Mouse (Mus musculus): Measurements from ENCODE around the gene Grin3b.
"Not testable (repeated sequence)": the region's sequence is repeated elsewhere in the genome, so short reads cannot be mapped to it uniquely, and the experiment has no call there.

The Grin3b gene

DNA sequence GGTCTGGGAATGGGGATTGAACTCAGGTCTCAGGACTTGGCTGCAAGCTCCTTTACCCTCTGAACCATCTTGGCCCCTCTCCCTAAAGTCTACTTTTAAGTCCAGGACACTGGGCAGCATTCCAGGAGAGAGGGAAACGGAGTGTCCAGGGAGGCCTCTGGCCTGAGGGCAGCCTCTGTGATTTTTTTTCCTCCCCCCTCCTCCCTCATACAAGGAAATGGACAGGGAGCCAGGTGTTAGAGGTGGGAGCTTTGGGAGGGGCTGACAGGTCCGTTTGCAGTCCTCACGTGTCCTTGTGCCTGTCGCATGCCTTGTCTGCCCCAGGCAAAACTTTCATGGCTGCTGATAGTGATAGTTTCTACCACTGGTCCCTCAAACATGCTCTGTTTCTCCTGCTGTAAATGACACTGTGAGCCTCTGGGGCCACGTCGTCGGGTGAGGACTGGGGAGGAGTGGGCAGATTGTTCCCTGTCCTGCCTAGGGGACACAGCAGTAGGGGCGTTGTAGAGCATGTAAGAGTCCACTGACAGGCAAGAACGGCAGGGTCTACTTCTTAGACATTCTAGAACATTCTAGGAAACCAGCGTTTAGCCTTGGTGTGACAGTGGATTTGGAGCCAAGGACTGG, 34.1 kb upstream of the Grin3b start:
- DNase-seq (ENCODE audit: low spot score in 2 of 2): no peak

DNA sequence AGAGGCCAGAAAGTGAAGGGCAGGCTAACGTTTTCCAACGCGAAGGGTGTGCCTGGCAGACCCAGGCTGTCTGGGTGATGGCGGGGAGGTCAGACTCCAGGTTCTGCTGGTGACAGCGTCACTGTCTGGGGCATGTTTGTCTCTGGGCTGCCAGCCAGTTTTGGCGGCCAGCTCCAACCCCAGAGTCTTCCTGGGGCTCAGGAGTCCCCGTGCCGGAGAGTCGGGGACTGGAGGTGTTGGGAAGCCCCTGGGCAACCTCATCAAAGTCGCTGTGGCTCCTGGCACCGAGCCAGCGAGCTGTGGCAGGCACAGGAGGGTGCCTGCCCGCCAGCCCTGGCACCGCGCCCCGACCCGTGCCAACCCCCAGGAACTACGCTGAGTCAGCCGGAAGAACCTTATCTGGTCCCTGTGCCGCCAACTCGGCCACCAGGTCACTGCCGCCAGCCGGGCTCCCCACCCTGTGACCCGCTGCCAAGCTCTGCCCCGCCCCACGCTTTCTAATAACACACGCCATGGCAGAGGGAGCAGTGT, 33.5 kb upstream of the Grin3b start:
- peak; percentile 82 to 84 for DNase-seq (ENCODE audit: low spot score in 2 of 2)

DNA sequence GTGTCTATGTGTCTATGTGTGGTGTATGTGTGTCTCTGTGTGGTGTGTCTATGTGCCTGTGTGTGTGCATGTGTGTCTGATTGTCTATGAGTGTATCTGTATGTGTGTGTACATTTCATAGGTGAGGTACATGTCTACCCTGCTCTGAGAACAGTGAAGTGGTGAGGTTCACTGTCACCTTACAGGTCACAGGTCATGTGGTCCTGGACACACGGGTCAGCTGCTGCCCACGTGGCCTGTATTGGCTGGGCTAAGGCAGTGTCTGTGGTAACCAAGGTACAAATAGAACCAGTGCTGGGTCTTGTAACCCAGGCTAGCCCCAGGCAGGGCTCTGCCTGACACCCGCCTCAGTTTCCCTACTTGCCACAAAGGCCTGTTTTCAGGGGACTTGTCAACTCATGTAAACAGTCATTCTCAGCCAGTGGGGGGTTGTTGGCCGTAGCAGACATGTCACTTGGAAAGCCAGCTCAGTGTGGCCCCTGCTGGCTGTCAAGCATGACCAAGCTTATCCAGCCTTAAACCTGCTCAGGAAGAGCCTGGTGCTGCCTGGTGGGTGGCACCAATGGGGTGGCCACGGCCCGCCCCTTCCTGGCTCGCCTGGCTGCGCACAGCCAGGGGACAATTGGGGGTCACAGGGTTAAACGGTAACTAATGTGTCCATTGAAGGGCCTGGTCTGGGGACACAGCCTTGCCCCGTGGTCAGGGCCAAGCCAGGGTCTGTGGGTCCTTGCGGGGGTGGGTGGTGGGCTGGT, 32.6 kb upstream of the Grin3b start:
- no peak for DNase-seq (ENCODE audit: low spot score in 2 of 2)

DNA sequence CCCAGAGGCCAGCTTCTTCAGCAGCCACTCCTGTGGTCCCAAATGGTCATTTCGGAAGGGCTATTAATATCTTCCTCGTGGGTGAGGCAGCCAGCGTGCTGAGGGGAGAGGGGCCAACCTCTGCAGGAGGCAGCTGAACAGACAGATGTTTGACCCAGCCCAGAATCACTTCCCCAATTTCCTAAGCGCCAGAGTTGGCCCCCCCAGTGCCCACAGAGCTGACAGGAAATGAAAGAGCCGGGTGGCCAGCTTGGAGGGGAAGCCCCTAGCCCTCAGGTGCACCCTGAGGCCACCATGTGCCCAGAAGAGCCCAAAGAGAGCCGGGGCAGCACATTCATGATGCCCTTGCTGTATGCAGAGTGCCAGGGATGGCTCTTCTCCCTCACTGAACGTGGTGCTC, 29.8 kb upstream of the Grin3b start:
- DNase-seq (ENCODE audit: low spot score in 2 of 2): peak; percentile 55 to 69

DNA sequence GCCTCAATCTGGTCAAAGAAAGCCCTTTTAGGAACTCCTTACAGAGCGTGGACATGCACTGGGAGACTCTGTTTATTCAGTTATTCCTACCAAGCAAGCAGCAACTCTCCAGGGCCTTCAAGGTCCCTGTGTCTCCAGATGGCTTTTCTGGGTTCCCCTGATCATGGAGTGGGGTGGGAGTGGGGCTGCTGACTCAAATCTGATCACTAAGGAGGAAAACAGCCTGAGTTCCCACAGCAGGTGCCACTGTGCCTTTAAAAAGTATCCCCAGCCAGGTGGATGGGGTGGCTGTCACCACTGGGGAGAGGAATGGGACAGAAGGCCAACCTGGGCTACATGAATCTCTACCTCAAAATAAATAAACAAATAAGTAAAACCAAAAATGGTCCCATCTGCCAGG, 27.5 kb upstream of the Grin3b start:
- no peak for DNase-seq (ENCODE audit: low spot score in 2 of 2)

DNA sequence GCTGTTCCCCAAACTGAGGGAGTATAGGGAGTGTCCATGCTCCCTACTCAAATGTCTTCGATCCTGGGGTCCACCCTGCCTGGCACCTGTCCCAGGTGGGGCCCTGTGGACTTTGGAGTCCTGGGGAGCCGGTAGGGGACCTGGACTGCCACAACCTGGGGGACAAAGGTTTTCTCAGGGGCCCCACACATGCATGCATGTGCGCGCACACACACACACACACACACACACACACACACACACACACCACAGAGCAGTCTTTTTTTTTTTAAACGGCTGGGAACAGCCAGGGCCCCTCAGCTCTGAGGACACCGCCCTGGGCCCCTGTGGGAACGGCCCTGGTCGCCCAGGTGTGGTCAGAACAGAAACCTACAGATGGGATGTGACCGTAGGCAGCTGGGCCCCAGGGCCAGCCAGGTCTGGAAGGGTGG, 27.0 kb upstream of the Grin3b start:
- DNase-seq (ENCODE audit: low spot score in 2 of 2): no peak

DNA sequence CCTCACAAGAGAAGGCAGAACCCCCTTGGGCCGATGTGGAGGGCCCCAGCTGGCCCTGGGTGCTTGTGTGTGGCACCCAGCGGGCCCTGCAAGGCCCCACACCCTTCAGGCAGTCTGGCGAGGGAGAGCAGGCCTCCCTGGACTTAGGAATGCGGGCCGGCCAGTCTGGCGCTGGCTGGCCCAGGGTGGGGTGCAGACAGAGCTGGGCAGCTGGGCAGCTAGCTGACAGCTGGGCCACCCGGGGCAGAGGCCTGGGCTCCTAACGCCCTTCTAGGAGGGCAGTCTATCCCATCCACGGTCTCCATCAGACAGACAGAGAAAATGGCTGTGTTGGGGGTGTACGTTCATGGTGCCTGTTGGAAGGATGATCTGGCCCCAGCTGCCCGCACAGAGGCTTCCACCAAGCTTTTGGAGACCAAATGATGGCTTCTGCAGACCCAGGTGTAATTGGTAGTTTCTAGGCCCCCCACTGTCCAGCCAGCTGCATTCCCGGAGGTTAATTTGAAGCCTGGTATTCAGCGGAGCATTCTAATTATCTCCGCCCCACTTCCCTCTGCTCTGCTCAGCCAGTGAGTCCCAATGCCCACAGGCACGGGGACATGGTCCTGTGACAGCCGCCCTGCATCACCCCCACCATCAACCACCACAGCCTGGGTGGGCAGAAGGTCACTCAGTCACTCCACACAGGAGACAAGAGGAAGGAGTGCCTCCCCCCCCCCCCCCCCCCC, 24.8 kb upstream of the Grin3b start:
- DNase-seq (ENCODE audit: low spot score in 2 of 2): no peak

DNA sequence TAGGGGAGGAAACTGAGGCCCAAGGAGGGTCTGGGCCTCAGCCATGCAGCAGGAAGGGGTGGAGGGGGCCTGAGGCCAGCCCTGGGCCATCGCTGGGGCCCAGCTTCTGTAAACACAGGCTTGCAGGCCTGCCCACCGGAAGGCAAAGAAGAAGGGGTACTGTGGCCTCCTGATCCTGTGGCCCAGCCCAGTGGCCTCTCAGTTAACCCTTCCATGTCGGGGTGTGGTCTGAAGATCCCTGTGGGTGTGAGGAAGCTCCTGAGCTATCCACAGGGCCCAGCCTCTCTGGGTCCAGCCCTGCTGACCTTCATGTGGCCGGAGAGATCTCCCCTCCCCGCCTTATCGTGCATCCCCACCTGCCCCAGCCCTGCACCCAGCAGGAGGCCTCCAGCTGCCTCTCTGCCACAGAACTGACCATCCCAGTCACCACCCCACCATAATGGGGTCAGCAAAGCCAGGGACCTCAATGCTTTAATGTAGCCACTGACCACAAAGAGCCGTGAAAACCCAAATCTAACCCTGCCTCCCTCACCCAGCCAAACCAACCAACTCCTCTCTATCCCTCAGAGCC, 23.7 kb upstream of the Grin3b start:
- no peak for DNase-seq (ENCODE audit: low spot score in 2 of 2)

DNA sequence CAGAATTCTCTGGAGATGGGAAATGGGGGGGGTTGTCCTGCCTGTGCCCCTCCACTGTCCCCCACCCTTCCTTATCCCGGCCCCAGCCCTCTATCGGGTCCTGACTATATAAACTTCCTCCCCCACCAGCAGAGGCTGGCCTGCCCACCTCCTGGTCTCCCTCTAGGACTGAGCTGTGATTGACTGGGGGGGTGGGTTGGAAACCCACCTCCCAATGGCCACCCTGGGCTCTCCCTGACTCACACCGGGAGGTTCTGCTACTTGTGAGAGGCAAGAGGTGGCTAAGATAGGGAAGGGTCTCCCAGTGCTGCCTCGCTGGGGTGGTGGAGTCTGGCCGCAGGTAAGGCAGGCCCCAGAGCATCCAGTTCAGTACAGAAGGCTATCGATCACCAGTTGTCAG, 23.0 kb upstream of the Grin3b start:
- no peak for DNase-seq (ENCODE audit: low spot score in 2 of 2)

DNA sequence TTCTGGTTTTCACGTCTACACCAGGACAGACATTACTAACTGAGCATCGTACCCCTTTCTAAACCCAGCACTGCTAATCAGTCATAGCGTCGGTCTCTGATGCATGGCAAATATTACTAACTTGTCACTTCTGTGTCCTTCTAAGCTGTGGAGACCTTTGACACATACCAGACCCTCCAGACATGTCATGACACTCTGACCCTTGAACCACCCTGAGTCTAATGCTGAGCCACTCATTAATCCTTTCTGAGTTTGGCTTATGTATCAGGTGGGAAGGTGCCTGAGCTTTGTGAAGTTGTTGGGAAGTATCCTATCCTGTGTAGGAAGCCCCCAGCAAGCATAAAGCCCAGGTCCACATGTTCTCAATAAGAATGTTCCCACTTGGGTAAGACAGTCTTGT, 20.6 kb upstream of the Grin3b start:
- no peak for DNase-seq (ENCODE audit: low spot score in 2 of 2)

DNA sequence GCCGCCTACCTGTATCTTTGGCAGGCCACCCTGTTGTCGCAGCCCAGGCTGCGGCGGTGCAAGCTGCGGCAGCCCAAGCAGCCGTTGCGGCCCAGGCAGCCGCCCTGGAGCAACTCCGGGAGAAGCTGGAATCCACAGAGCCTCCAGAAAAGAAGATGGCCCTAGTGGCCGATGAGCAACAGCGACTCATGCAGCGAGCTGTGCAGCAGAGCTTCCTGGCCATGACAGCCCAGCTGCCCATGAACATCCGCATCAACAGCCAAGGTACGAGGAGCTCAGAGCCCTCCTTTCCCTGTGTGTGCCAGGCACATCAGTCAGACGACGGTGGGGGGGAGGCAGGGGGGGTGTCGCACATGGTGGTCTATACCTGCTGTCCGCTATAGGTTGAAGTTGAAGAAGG, 19.9 kb upstream of the Grin3b start:
- DNase-seq (ENCODE audit: low spot score in 2 of 2): no peak

DNA sequence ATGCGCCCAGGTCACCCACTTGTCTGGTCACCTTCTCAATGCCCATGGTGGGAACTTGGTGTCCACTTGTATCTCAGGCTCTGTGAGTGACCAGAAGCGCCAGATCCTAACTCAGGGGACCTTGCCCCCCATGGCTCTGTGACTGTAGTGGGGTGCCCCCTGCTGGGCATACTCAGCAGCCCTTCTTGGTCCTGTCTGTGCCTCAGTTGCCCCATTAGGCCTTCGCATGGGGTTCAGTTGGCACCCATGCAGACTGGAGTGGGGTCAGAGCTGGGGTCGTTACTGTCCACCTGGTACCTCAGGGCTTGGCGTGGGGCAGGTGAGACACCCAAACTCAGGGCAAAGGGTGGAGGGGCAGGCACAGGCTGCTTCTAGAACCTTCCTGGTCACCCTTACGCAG, 16.6 kb upstream of the Grin3b start:
- DNase-seq (ENCODE audit: low spot score in 2 of 2): peak in 1 of 2 experiments; percentile 54

DNA sequence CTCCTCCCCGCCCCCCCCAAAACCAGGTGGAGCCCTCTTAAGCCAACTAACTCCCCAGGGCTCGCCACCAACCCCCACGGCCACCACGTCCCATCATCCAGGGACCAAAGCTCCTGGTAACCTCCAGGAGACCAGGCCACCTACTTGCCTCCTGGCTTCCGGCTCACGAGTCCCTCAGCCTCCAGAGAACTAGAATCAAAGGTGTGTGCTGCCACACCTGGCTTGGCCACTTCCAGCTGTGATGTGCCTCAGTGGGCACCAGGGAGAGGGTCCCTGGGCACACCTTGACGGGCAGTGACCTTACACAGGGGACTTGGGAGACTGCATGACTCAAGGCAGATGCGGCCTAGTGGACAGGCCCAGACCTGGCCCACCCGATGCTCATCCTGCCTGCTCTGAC, 14.8 kb upstream of the Grin3b start:
- no peak for DNase-seq (ENCODE audit: low spot score in 2 of 2)

DNA sequence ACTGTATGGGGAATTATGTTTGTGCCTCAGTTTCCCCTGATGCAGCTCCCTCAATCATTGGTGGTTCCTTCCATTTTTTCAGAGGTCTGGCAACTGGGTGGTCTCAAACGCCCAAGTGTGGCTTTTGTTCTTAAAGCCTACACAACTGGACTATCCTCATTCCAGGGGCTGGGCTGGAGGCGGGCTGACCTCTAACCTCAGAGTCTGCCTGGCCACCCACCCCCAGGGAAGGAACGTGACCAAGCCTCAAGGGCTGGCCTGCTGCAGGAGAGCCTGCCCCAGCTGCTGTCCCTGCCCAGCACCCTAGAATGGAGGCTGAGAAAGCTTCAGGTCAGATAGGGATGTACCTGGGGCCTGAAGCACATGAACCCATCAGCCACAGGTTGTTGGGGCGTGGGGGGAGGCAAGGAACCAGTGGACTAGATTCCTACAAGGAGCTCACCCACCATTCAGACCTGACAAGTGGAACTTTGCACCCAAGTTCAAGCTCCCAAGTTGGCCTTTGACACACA, 13.8 kb upstream of the Grin3b start:
- DNase-seq (ENCODE audit: low spot score in 2 of 2): no peak

DNA sequence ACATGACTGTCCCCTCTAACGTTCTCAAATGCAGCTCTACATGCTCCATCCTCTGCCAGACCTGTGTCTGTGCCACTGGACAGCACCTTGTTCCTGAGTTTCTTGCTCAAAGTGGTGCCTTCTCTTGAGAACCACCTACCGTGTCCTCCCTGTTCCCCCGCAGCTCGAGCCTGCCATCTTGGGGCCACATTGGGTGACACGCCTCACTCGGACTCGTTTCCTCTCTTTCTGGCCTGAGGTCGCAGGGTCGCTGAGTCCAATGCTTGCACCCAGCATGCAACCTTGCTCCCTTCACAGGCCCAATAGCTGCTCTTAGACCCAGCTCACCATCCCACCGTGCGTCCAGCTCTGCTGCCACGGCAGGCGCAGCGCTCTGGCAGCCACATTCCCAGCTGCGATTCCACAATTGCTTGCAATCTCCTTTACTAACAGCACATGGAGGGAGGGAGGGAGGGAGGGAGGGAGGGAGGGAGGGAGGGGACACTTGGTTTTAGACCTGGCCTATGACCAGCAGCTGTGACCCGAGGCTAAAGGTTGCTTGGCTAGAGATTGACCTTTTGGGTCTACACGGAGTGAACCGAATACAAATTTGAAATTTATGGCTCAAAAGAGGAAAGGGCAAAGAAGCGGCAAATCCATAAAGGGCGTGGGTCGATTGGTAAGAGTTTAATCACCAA, 12.2 kb upstream of the Grin3b start:
- peak; percentile 75 to 88 for DNase-seq (ENCODE audit: low spot score in 2 of 2)

DNA sequence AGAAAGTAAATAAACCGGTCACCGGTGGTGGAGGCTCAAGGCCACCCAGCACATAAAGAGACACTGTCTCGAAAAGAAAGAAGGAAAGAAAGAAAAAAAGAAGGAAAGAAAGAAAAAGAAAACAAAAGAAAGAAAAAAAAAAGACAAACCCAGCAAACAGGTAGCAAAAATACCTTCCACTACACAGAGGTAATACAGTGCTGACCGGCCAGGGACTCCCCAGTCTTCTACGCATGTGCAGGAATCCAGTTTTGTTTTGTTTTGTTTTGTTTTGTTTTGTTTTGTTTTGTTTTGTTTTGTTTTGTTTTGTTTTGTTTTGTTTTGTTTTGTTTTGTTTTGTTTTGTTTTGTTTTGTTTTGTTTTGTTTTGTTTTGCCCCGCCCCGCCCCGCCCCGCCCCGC, 11.1 kb upstream of the Grin3b start:
- not testable (repeated sequence) for DNase-seq (ENCODE audit: low spot score in 2 of 2)

DNA sequence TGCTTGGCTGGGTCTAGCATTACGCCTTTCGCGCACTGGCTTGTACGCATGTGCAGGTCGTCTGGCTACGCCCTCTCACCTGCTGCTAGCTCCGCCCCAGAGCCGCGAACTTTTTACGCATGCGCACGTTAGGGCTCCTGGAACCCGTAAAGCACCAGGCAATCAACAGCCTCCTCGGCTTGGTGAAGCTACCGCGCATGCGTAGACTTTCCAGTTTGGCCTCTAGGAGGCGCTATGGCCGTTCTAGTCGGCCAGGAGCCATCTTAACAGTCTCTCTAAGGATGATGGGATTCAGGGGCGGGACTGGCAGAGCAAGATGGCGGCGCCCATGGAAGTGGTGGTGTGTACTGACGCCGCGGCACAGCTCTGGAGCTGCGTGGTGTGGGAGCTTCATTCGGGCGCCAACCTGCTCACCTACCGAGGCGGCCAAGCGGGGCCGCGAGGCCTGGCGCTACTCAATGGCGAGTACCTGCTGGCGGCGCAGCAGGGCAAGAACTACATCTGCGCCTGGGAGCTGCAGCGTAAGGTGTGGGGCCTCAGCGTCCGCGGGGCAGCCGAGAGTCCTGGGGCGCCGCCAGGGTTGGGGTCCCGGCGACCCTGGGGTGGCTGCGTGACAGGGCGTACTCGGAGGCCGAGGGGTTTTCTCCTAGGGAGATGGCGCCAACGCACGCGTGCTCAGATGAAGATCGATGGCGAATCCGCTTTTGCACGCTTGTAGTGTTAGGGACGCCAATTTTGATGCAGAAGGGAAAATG, 10.5 kb upstream of the Grin3b start, which contains the start of gene Wdr18:
Wdr18 (plus strand) TSS at position 306 of the 755 bp plus-strand sequence.
- peak; percentile 100 for DNase-seq (ENCODE audit: low spot score in 2 of 2)

DNA sequence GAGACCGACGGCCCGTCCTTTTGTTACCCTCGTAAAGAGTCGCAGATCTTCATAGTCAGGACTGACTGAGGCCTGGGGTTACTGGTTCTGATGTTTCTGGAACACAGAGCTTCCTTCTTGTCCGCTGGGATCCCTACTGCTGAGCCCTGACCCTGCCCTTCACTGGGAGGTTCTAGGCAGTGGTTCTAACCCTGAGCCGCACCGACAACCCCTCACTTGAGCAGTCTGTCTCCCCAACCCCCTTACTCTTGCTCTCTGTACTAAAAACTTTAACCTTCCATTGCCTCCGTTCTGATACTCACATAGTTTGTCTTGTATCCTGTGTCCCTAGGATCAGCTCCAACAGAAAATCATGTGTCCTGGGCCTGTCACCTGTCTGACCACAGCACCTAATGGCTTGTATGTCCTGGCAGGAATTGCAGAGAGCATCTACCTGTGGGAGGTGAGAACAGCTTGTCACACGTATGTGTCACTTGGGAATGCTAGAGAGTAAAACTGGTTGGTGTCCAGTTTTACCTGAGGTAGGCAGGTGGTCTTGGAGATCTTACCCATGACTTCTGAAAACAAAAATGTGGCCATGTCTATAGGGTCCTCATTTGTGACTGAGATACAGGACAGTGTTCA, 9.7 kb upstream of the Grin3b start:
- no peak for DNase-seq (ENCODE audit: low spot score in 2 of 2)

DNA sequence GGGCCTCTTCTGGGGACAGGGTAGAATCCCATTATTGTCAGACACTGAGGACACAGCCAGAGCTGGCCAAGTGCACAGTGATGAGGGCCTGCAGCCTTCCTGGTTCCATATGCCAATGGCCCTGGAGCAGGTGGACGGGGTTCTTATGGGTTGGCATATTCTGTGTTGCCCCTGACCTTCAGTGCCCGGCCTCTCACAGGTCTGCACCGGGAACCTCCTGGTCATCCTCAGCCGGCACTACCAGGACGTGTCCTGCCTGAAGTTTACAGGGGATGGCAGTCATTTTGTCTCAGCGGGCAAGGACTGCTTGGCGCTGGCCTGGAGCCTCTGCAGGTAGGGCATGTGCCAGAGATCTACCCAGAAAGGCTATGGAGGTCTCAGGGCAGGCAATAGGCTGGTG, 5.8 kb upstream of the Grin3b start:
- DNase-seq (ENCODE audit: low spot score in 2 of 2): no peak

DNA sequence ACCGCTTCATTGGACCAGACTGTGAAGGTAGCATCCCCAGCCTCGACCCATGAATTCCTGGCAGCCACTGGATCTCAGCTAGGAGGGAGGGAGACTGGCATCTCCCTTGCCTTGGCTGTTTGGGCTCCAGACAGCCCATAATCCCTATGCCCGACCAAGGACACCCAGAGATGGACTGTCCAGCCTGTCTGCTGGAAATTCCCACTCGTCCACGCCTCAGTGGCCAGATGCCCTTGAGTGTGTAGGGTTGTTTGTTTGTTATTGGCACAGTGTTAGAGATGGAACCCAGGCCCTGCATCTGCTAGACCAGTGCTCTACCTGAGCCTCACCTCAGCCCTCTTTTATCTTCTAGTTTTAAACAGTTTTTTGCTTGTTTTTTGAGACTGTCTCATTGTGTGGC, 5.2 kb upstream of the Grin3b start:
- no peak for DNase-seq (ENCODE audit: low spot score in 2 of 2)

Data from spleen, postnatal 14 days (tissue).